Mouse (Mus musculus) lung, adult 2 months (tissue): ENCODE data around the gene Gm16451. TPM values are rescaled to one million over a fixed set of nuclear protein-coding genes. Genes with fewer than 3 reads are reported as not detected.
"Not testable (repeated sequence)": the region's sequence is repeated elsewhere in the genome, so short reads cannot be mapped to it uniquely, and the experiment has no call there.

Source experiments
- DNase-seq: peaks from one replicate; pipeline ENCODE4 v3.0.0; 2022
- H3K4me1 ChIP-seq: fragments of 200-500 bp; 2 replicates; pipeline ENCODE4 v1.6.1; 2011; ENCODE audit warnings: low read length; ENCODE audit not compliant: control insufficient read depth, insufficient read depth
- H3K4me3 ChIP-seq: fragments of 200-500 bp; replicated peaks from 2 replicates; pipeline ENCODE3; 2011; ENCODE audit warnings: low read depth, mild to moderate bottlenecking, control low read depth, low read length; ENCODE audit errors: extremely low read depth
- WGBS: fragments of 180-500 bp; shearing (Covaris S2); methylation state at CpG from one replicate; pipeline ENCODE4 v1.1.7; 2018; 5-methylcytosine and 5-hydroxymethylcytosine counted together
- polyA plus RNA-seq: library from polyadenylated mRNA; depleted of rRNA; stranded (reverse); fragments of >200 nt; gene quantifications from 2 replicates; pipeline ENCODE4 v1.2.3, GENCODE M21; 2012; rRNA removed

Gene Gm16451
- not detected in 2 replicates for polyA plus RNA-seq

- not testable (repeated sequence) for H3K4me3 ChIP-seq, DNase-seq, H3K4me1 ChIP-seq
- no CpG with 5 or more reads among the region's 2 CpGs for WGBS
These were observed at the start of gene Gm16451 for GRCm38 (mm10) chr7:22118145-22118544. Gene Gm16451, minus strand, starts transcription at chr7:22118245.

- H3K4me1 ChIP-seq, H3K4me3 ChIP-seq, DNase-seq: not testable (repeated sequence)
- WGBS = no CpG with 5 or more reads among the region's 3 CpGs
These were observed 45.9 kb upstream of the Gm16451 start, which contains the start of gene Vmn1r142 for GRCm38 (mm10) chr7:22163935-22164334. Gene Vmn1r142, minus strand, starts transcription at chr7:22164035.

- DNase-seq, H3K4me3 ChIP-seq, H3K4me1 ChIP-seq: not testable (repeated sequence)
- no CpG with 5 or more reads among the region's 5 CpGs for WGBS
These were observed 16.6 kb upstream of the Gm16451 start, which contains the start of gene Gm10666 for GRCm38 (mm10) chr7:22134641-22135040. Gene Gm10666, minus strand, starts transcription at chr7:22134741.

- DNase-seq, H3K4me1 ChIP-seq, H3K4me3 ChIP-seq: not testable (repeated sequence)
- WGBS = no CpG with 5 or more reads among the region's 7 CpGs
These were observed 49.3 kb downstream of the Gm16451 start, which contains the start of gene Vmn1r139 for GRCm38 (mm10) chr7:22068757-22069156. Gene Vmn1r139, plus strand, starts transcription at chr7:22069057.

Other genes with a start within 250 kb of the Gm16451 start
- not detected in 2 replicates for gene Gm5891, start 197.0 kb downstream of the Gm16451 start, polyA plus RNA-seq
- not detected in 2 replicates for gene Vmn1r137, start 123.7 kb downstream of the Gm16451 start, polyA plus RNA-seq
- gene Vmn1r138, start 89.3 kb downstream of the Gm16451 start, polyA plus RNA-seq = not detected in 2 replicates
- not detected in 2 replicates for gene Gm6176, start 61.9 kb downstream of the Gm16451 start, polyA plus RNA-seq
- gene Vmn1r139, start 49.2 kb downstream of the Gm16451 start, polyA plus RNA-seq = not detected in 2 replicates
- not detected in 2 replicates for gene Gm10666, start 16.5 kb upstream of the Gm16451 start, polyA plus RNA-seq
- gene Vmn1r142, start 45.8 kb upstream of the Gm16451 start, polyA plus RNA-seq = not detected in 2 replicates
- not detected in 2 replicates for gene Vmn1r143, start 71.1 kb upstream of the Gm16451 start, polyA plus RNA-seq
- not detected in 2 replicates for gene Gm8653, start 83.0 kb upstream of the Gm16451 start, polyA plus RNA-seq
- gene Gm8453, start 111.2 kb upstream of the Gm16451 start, polyA plus RNA-seq = not detected in 2 replicates
- not detected in 2 replicates for gene Gm4187, start 211.5 kb upstream of the Gm16451 start, polyA plus RNA-seq